Mouse (Mus musculus): ENCODE data around the gene Mrpl39. TPM values are rescaled to one million over a fixed set of nuclear protein-coding genes. Genes with fewer than 3 reads are reported as not detected.

Mrpl39 gene
- polyA plus RNA-seq, 1 experiment from 2014 or later: 50.4 TPM

GRCm38 (mm10) chr16:84680760-84681159 is 54.8 kb downstream of the Mrpl39 start:
- Histone ChIP-seq H3K4me2 (no peak overlapping the region), H3K4me3 (no peak overlapping the region), H3K4me1 (replicated peaks) (no peaks in the 10 kb centered on the region), H3K36me3 (no peaks in the 10 kb centered on the region), H3K9ac (no peak overlapping the region), H3K9me3 (replicated peaks) (no peaks in the 10 kb centered on the region), H3K27ac (no peak overlapping the region), H3K27me3 (no peaks in the 10 kb centered on the region)
- 68% methylated on average over 5 of the region's 5 CpGs for WGBS
- ATAC-seq (replicated peaks; ENCODE audit: insufficient number of reproducible peaks, insufficient read depth, low FRiP score, low read depth): no peak

GRCm38 (mm10) chr16:84677292-84677691 is 58.2 kb downstream of the Mrpl39 start:
- 80% methylated on average over 3 of the region's 3 CpGs for WGBS
- no peak overlapping the region for H3K4me2 ChIP-seq
- H3K4me1 ChIP-seq (replicated peaks): no peaks in the 10 kb centered on the region
- ATAC-seq (replicated peaks; ENCODE audit: insufficient number of reproducible peaks, insufficient read depth, low FRiP score, low read depth): no peak
- no peak overlapping the region for H3K9ac ChIP-seq
- no peaks in the 10 kb centered on the region for H3K27me3 ChIP-seq
- no peak overlapping the region for H3K4me3 ChIP-seq
- H3K9me3 ChIP-seq (replicated peaks): no peaks in the 10 kb centered on the region
- H3K27ac ChIP-seq: no peak overlapping the region
- H3K36me3 ChIP-seq: no peaks in the 10 kb centered on the region

MicroRNAs within 50 kb of the gene (microRNA counts, 519-probe panel; counts per million panel counts)
- microRNA mmu-miR-155: 2,360 counts per million, percentile 43 among the panel's probes with 10 or more counts

Small RNA genes within 50 kb of the gene (microRNA-seq; reads per million reads assigned to microRNA genes)
- 259 reads per million, percentile 64 among the genes with 10 or more reads in this experiment for gene Mir155

Other genes with a start within 250 kb of the Mrpl39 start
- gene A730009L09Rik, start 220.6 kb downstream of the Mrpl39 start, polyA plus RNA-seq (2015; fragmentation: Nextera tagmentation; extraction: Ambion mirVana): not detected in 2 replicates
- gene Jam2, start 38.4 kb upstream of the Mrpl39 start, polyA plus RNA-seq (2015; fragmentation: Nextera tagmentation; extraction: Ambion mirVana): 7.3 and 7.4 TPM in 2 replicates
- gene Gabpa, start 99.2 kb upstream of the Mrpl39 start, polyA plus RNA-seq (2015; fragmentation: Nextera tagmentation; extraction: Ambion mirVana): 31.0 and 31.4 TPM in 2 replicates
- gene Atp5j, start 99.9 kb upstream of the Mrpl39 start, polyA plus RNA-seq (2015; fragmentation: Nextera tagmentation; extraction: Ambion mirVana): 1,399 and 1,970 TPM in 2 replicates

All from heart, embryonic 15.5 days (tissue).